Mouse (Mus musculus) thymus, adult 2 months (tissue): Measurements from ENCODE around the gene Gpd1l.

ENCODE experiments used
- CTCF ChIP-seq: fragments of 200-500 bp; IDR thresholded peaks from 2 replicates; pipeline ENCODE4 v1.5.1; 2012; ENCODE audit warnings: mild to moderate bottlenecking, control low read depth, low read length, moderate library complexity, borderline replicate concordance; ENCODE audit not compliant: control insufficient read depth, poor library complexity, insufficient read depth; ENCODE audit errors: extremely low read depth
- POLR2A ChIP-seq: fragments of 200-500 bp; IDR thresholded peaks from 2 replicates; pipeline ENCODE4 v1.6.1; 2012; ENCODE audit warnings: mild to moderate bottlenecking, low read length, control low read depth, moderate library complexity; ENCODE audit not compliant: control insufficient read depth, poor library complexity, insufficient read depth; ENCODE audit errors: extremely low read depth

- TF ChIP-seq POLR2A (no peak), CTCF (no peak)
These were observed 43.9 kb upstream of the Gpd1l start for GRCm38 (mm10) chr9:114977461-114978280.
